Mouse (Mus musculus) heart, adult 8-10 months (tissue): ENCODE results near the gene Smad9. TPM values are rescaled to one million over a fixed set of nuclear protein-coding genes. Genes with fewer than 3 reads are reported as not detected.
"Not testable (repeated sequence)": the region's sequence is repeated elsewhere in the genome, so short reads cannot be mapped to it uniquely, and the experiment has no call there.

Source experiments
- DNase-seq: peaks from one replicate; pipeline ENCODE4 v3.0.0; 2022; ENCODE audit warnings: low spot score
- total RNA-seq, 4 experiments: library from RNA; stranded (reverse); gene quantifications; 2 replicates each; pipeline ENCODE4 v1.2.4; 2022

Gene Smad9
- total RNA-seq, 4 experiments from 2014 or later = 2.4 to 3.6 (median 2.5) TPM

GRCm38 (mm10) chr3:54757446-54757845 is 2.1 kb downstream of the Smad9 start:
- DNase-seq = no peak

GRCm38 (mm10) chr3:54759211-54759610 is 3.8 kb downstream of the Smad9 start:
- DNase-seq = no peak

- DNase-seq = no peak
These were observed 5.1 kb downstream of the Smad9 start for GRCm38 (mm10) chr3:54760321-54761115.

GRCm38 (mm10) chr3:54761258-54761657 is 5.9 kb downstream of the Smad9 start:
- DNase-seq = no peak

- DNase-seq = peak; percentile 38
These were observed 9.0 kb downstream of the Smad9 start for GRCm38 (mm10) chr3:54764418-54764817.

GRCm38 (mm10) chr3:54765521-54765920 is 10.1 kb downstream of the Smad9 start:
- not testable (repeated sequence) for DNase-seq

GRCm38 (mm10) chr3:54766034-54766433 is 10.7 kb downstream of the Smad9 start:
- no peak for DNase-seq

- DNase-seq = no peak
These were observed 11.4 kb downstream of the Smad9 start for GRCm38 (mm10) chr3:54766811-54767210.

- no peak for DNase-seq
These were observed 13.2 kb downstream of the Smad9 start for GRCm38 (mm10) chr3:54768592-54768991.

GRCm38 (mm10) chr3:54769349-54770275 is 14.2 kb downstream of the Smad9 start:
- no peak for DNase-seq

GRCm38 (mm10) chr3:54773613-54774012 is 18.2 kb downstream of the Smad9 start:
- no peak for DNase-seq

GRCm38 (mm10) chr3:54775989-54776631 is 20.7 kb downstream of the Smad9 start:
- DNase-seq = no peak

GRCm38 (mm10) chr3:54790601-54791000 is 35.2 kb downstream of the Smad9 start:
- no peak for DNase-seq

- DNase-seq = no peak
These were observed 36.7 kb downstream of the Smad9 start for GRCm38 (mm10) chr3:54791822-54792677.

GRCm38 (mm10) chr3:54793762-54794161 is 38.4 kb downstream of the Smad9 start:
- DNase-seq = no peak

- DNase-seq = no peak
These were observed 40.0 kb downstream of the Smad9 start for GRCm38 (mm10) chr3:54795379-54795778.

GRCm38 (mm10) chr3:54795806-54796205 is 40.4 kb downstream of the Smad9 start:
- DNase-seq = no peak

- peak; percentile 19 for DNase-seq
These were observed 41.8 kb downstream of the Smad9 start for GRCm38 (mm10) chr3:54797211-54797610.

- no peak for DNase-seq
These were observed 48.3 kb downstream of the Smad9 start for GRCm38 (mm10) chr3:54803713-54804112.

GRCm38 (mm10) chr3:54807061-54807661 is 51.8 kb downstream of the Smad9 start:
- DNase-seq = peak; percentile 12
